Mouse (Mus musculus) kidney, adult 18-20 months (tissue): ENCODE data around the gene Ptges2.

Experiments used
- DNase-seq: peaks from one replicate; pipeline ENCODE4 v3.0.0; 2021

The Ptges2 gene

DNA sequence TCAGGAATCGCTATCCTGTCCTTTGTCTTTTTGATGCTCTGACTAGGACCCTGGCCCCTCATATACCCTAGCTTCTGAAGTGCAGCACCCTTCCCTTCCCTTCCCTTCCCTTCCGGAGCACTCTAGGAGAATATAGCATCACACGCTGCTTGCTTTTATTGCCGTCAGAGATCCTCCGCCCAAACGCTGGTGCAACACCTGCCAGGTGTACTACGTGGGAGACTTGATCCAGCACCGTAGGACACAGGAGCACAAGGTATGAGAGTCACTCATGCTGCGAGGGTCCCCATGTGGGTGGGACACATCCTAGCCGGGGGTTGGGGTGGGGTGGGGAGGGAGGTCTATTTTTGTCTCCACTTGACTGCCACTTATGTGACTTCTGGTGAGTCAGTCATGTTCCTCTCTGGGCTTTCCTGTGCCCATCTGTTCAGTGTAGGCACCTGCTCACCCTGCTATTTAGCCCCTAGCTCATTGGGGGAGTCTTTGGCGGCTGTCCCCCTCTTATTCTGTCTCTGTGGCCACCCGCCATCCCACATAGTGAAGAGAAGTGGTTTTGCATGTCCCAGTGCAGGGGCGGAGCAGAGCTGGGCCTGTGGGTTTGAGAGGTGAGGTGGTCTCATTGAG, 20.3 kb upstream of the Ptges2 start:
- no peak for DNase-seq

DNA sequence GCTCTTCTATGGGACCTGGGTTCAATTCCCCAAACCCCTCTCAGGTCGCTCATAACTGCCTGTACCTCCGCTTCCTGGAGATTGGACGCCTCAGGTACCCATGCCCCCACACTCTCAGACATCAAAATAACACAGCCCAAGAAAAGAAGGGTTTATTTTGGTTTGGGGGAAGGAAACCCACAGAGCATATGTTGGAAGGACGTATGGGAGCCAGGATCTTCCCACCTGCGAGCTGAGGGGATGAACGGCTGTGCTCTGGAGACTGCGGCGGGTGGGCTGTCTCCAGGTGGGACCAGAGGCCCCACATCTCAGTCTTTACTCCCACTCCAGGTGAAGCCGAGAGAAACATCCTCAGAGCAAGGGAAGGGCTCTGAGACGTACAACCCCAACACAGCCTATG, 18.7 kb upstream of the Ptges2 start:
- DNase-seq = no peak

DNA sequence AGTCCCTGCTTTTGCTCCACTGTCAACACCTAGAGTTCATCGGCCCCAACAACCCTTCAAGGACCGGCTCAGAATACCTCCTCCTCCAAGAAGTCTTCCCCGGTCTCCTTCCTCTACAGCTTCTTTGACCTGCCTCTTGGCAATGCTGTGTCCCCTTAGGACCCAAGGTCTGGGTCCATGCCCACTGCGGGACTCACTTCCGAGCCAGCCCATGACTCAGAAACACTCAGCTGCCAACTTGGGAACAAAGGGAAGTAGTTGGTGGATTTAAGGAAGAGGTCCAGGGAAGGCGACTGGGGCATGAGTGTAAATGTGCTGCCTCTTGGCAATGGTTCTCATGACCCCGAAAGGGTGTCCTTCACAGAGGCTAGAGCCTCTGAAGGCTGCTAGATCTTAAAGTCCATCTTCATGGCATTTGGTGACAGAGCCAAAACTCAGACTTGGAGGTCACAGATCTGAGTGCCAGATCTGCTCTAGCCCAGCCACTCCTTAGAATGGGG, 15.6 kb upstream of the Ptges2 start:
- DNase-seq = no peak

DNA sequence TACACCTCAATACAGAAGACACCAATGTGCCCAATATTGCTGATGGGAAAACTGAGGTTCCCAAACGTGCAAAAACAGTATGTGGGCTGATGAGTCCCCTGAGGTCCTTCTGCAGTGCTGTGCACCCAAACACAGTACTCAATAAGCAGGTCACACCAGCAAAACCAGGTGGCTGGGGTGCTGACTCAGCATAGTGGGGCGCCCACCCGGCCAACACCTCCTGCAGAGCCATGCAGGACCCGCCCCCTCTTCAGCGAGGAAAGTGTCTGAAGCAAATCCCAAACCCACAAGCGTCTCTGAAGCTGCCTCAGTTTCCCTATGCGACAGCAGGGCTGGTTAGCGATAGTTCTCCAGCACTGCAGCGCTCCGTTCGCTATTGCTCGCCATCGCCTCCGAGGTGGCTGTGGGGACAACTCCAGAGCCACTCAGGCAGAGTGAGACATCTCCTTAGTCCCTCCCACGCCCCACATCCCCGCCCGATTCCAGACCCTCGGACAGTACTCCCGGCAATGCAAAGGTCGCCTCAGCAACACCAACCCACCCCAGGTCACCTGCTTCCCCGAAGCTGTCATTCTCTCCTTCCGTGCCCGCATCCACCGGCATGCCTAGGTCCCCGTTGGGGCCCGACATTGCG, 14.4 kb upstream of the Ptges2 start:
- no peak for DNase-seq

DNA sequence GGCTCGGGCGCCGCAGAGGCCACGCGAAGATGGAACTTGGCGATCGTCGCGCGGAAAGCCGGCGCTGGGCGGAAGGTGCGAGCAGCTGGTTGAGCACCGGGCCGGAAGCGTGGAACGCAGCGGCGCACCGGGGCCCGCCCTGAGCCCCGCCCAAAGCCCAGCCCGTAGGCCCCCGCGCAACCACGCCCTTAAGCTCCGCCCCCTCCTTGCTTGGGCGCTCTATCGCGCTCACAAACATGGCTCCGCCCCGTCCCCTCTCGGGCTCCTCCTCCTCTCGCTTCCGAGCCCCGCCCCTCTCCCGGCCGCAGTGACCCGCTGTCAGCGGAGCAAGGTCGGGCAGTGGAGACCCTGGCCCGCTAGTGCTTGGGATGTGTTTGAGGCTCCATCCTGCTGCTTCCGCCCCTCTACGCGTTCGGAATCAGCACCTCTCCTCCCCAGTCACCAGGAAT, 13.9 kb upstream of the Ptges2 start, which contains the start of gene 1110008P14Rik:
Gene 1110008P14Rik (minus strand): TSS at position 164 of the 449 bp plus-strand sequence.
- DNase-seq = peak; percentile 96

DNA sequence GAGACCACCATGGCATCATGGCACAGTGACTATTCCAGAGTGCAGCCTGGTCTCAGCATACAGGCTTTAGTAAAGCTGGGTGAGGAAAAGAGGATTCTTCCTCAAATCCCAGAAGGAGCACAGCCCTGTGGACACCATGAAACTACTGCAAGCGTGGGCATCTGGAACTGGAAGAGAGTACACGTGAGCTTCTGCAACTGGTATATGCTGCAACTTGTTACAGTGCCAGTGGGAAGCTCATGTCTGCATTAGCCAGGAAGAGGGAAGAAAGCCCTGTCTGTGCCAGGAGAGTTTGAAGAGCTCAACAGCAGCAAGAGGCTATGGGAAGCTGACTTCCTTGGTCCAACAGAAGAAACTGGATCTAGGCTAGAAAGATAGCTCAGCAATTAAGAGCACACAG, 13.0 kb upstream of the Ptges2 start:
- no peak for DNase-seq

DNA sequence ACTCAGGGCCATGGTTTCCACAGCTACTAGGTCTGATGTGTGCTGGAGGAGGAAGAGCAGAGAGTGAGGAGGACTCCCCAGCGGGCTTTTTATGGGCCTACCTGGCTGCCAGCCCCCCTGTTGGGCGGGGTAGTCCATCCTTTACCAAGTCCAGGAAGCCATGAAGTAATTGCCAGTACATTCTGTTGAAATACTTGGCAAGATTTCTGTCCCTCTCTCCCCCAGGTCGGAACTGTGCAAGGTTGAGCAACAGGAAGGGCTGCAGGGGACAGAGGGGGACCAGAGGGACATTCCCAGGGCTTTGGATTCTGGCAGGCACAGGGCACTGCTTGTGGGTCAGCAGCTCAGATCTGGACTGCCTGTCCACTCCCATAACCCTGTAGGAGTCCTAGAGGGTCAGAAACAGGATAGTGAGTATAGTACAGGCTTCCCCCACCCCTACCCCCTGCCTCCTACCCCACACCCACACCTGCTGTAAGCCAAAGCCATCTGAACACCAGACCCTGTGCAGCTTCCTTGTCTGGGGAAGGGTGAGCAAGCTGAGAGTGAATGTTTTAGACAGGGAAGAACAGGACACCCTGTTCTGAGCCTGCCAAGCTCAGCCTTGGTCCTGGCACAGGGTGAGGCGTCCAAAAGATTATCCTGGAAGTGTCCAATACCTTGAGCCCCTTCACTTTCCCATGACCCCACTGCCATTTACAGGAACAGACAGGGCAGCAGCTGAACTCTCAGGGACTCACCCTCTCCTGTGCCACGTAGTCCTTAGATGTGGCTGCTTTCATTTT, 7.8 kb upstream of the Ptges2 start, which contains the start of gene Lcn2:
Gene Lcn2 (minus strand): TSS at position 547 of the 785 bp plus-strand sequence.
- no peak for DNase-seq

DNA sequence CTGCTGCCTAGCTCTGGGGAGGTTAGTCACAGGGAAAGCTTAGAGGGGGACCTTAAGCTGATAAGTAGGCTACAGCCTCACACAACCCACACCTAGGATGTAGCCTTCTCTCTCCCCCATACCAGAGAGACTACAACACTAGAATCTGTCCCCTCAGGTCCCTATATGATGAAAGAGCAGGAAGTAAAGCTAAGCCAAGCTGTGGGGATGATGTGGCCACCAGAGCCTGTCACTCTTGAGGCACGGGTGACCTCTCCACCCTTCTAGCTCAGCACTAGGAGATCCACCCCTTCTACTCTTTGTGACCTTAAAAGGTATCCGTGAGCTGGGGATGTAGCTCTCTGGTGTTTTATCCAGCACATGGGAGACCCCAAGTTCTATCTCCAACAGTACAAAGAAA, 6.5 kb upstream of the Ptges2 start:
- no peak for DNase-seq

DNA sequence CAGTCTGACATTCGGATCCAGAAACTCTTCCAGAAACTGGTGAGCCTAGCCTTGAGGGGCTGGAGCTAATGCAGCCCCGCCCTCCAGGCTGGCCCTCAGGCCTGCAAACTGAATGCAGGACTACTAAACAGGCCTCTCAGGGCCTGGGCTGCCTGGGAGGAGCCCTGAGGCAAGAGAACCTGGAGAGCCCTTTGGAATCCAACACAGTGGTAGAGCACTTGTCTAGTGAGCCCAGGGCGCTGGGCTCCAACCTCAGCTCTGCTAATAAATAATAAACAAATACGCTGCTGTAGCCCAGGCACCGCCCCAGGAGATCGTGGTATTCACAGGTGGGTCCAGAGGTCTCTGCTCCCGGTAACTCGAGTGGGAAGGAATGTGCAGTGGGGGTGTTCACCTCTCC, 4.8 kb upstream of the Ptges2 start:
- DNase-seq = peak; percentile 25

DNA sequence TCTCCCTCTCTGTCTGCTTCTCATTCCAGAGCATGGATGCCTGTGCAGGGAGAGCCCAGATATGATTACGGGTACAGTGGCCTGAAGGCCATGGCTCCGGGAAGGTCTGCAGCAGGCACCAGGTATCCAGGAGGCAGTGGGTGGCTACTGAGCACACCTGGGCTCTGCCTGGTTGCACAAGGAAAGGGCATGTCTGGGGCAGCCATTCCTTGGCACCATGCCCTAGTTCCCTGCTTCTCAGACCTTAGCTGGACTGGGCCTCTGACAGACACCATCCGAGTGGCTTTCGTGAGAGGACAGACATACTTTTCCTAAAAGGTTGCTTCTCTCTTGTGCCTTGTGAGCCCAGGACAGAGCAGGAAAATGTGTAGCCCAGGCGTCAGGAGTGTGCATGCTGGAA, 3.6 kb upstream of the Ptges2 start:
- DNase-seq = peak; percentile 78

DNA sequence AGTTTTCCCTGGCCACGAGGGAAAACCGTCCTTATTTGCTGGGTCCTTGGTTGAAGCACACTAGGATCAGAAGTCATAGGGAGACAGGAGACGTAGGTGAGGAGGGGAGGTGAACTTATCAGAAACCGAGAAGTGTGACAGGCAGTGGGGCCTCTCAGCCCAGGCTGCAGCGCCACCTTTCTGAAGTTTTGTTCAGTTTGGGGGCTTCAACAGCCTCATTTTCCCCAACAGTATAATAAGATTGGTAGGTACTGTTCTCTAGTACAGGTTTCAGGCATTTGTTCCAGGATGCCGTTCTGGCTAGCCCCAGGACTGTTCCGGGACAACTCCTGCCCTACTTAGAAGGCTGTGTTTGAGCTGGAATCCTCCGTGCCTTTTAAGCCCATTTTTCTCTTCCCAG, 723 bp upstream of the Ptges2 start:
- DNase-seq = no peak

DNA sequence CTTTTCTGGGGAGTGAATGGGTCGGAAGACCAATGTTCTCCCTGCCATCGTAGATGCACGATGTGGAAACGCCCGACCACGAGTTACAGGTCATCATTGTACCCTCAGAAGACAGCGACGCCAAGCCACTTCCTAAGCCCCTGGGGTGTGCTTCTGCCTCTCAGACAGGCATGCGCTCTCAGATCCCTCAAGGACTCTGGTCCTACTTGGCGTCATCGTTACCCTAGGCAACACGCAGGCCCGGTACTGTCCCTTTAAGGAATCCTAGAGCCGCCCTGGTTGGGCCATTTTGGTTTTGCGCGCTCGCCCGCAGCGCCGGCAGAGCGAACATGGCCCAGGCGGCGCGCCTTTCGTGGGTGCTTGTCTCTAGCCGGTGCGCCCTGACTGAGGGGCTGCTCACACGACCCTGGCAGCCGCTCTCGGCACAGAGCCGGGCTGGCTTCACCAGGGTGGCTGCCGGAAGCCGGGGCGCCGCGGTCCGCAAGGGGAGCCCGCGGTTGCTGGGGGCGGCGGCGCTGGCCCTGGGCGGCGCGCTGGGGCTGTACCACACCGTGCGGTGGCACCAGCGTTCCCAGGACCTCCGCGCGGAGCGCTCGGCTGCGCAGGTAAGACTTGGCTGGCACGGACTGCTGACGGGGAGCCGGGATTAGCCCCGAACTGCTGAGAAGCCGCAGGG, 388 bp downstream of the Ptges2 start:
- DNase-seq = peak; percentile 92

DNA sequence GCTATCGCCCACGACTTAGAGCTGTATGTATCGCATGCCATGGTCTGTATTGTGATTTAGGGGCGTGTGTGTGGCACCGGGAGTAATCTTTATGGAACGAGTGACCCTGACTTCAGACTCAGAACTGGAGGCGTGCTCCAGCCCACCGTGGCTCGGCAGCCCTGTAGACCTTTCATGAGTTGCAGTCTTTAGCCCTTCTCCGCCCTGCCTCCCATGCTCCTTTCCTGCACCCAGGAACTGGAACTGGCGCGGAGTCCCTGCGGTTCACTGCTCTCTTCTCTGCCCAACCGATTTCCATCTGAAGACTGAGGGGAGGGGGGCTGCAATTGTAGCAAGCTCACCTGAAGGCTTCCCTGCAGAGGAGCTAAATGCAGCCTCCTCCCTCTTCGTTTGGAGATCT, 999 bp downstream of the Ptges2 start:
- no peak for DNase-seq

DNA sequence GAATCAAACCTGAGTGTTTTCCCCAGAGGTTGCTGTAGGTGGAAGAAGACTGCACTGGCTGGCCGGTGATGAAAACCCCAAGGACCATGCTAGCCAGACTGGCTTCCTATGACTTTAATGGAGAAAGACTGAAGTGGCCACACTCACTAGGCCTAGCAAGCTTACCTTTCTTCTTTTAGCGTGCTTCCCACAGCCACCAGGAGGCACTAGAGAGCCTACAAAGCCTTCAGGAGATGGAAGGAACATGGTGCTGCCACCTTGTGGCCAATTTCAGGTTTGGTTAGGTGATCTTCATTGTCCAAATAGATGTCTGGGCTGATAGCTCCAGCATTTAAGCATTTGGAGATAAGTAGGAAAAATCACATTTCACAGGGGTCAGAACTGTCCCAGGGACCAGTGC, 9.0 kb downstream of the Ptges2 start:
- DNase-seq = peak; percentile 97

DNA sequence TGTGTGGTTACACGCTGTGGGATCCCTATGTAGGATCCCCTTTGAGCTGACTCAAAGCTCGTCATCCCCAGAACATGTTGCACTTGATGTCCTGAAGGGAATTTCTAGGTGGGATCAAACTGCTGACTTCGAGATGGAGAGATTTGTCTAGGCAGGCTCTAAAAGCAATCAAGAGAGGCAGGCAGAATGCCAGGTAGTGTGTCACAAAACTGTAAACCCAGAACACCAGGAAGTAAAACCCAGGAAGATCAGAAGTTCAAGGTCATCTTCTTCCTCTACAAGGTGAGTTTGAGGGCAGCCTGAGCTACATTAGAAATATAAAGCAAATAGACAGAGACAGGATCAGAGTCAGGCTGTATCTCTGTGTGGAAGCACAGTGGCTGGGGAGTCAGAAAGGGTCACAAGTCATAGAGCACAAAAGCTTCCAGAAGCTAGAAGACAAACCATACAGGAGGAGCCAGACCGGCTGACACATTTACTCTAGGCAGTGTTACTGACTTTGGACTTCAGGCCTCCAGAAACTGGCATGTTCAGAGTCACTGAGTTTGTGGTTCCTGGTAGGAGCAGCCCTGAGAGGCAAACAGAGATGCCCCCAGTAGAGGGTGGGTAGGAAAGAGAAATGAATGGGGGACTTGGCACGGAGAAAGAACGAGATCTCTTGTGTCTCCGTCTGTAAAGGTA, 11.6 kb downstream of the Ptges2 start:
- peak; percentile 52 for DNase-seq

DNA sequence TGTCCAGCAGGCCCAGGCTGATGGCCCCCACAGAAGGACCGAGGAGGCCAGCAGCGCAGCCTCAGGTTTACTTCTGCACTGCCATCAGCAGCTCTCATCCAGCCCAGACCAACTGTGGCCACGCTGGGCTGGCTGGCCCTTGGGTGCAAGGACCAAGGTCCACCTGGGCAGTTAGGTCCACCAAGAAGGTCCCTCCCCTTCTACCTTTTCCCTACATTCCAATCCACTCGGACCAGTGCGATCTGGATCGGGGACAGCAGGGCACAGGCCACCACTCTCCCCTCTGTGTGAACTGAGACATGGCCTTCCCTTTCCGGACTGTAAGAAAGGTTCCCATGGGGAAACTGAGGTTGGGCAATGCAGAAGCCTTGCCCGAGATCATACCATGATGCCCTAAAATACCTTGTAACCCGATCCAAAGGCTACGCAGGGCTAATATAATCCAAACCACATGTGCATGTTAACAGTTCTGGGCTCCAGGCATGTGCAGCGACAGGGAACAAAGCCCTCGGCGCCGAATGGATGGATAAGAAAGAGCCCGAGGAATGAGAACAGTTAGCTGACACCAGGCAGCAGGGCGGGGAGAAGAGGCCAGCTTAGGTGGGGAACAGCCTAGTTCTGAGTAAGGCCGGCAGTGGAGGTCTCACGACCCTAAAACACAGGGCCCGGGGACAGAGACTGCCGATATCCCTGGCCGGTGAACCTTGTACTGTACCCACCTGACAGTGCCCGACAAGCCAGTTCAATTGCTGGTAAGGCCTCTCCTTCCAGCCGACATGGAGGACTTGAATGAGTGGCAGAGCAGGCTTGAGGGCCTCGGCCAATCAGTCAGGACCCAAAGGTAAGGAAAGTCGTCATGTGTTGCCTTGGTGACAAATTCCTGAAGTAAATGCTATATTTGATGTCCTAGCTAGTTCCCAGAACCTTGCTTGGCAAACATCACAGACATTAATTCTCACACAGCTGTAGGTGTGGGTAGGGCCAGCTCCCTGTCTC, 13.0 kb downstream of the Ptges2 start:
- peak; percentile 83 for DNase-seq

DNA sequence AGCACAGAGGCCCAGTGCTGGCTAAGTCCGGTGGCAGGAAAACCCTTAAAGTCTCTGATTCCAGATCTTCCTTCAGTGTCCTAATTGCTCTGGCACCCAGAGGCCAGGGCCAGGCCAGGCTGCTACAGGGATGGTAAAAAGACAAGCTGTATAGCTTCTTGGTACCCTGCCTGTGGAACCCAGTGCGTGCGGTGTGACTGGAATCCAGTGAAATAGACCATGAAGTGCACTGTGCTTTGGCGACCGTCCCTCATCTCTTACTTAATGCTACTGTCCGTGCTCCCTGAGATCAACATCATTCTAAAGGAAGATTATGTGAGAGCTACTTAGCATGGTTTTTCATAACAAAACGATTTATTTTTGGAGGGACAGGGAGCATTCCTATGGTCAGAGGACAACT, 15.7 kb downstream of the Ptges2 start:
- no peak for DNase-seq

DNA sequence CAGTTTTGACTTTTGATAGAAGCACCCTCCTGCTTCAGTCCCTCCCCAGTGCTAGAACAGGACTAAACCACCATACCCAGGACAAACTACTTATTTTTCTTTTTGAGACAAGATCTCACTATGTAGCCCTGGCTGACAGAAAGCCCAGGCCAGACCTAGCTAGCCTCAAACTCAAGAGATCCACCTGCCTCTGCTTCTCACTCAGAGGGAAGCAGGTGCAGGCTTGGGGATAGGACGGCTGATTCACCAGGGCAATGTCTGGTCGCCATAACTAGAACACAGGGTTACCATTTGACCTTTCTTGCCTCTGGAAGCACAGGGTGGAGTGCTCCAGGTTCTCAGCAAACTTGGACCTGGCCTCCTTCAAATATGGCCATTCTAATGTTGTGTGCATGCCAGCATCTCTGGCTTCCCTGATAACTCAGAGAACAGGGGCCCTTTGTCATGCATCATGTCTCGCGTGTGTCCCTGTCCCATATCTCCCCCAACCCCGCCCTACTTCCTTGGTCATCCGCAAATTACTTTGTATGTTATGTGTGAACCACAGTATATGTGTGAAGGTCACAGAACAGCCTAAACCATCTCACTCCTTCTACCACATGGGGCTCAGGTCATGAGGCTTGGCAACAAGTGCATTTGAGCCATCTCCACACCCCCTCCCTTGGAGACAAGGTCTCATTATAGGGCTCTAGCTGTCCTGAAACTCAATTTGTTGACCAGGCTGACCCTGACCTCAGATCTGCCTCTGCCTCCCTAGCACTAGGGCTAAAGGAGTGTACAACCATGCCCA, 17.2 kb downstream of the Ptges2 start:
- no peak for DNase-seq

DNA sequence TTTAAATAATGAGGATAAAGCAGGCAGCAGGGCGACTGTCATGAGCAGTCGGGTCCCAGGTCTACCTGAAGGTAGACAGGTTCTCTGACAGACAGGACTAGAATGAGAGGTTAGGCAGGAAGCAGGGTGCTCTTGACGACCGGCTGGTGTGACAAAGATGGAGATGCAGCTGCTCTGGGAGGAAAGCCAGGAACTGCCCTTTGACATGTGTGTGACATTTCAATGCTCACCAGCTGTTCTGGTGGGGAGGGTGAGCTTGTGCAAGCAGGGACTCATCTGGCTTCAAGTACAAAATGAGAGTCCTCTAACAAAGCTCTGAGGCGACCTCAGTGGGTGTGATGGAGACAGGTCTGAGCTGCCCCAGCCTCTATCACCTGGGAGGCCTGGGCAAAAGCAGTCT, 18.2 kb downstream of the Ptges2 start:
- peak; percentile 54 for DNase-seq

DNA sequence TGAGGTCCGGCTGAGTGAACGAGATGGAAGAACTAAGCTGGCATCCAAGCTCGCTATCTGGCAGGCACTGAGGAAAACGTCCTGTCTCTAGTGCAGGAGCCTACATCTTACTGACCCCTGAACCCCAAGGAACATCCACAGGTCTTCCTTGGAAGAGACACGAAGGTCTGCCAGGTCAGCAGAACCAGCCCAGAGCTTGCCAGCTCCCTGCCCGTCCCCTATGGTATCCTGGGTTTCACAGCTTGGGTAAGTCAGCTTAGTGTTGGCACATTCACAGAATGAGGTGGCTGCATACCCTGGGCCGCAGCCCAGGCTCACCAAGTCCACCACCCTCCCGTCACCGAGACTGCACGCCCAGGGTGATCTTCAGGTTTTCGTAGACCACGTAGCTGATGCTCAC, 20.1 kb downstream of the Ptges2 start:
- no peak for DNase-seq
